Mouse (Mus musculus): ENCODE data around the gene Xrcc4. TPM values are rescaled to one million over a fixed set of nuclear protein-coding genes. Genes with fewer than 3 reads are reported as not detected.

The Xrcc4 gene
- 11.7 TPM for polyA plus RNA-seq (2014; fragmentation: Illumina TruSeq; extraction: RNeasy Lipid Tissue Mini Kit (QIAGEN cat#74804); ENCODE audit: insufficient read depth, low read depth, low replicate concordance)

DNA sequence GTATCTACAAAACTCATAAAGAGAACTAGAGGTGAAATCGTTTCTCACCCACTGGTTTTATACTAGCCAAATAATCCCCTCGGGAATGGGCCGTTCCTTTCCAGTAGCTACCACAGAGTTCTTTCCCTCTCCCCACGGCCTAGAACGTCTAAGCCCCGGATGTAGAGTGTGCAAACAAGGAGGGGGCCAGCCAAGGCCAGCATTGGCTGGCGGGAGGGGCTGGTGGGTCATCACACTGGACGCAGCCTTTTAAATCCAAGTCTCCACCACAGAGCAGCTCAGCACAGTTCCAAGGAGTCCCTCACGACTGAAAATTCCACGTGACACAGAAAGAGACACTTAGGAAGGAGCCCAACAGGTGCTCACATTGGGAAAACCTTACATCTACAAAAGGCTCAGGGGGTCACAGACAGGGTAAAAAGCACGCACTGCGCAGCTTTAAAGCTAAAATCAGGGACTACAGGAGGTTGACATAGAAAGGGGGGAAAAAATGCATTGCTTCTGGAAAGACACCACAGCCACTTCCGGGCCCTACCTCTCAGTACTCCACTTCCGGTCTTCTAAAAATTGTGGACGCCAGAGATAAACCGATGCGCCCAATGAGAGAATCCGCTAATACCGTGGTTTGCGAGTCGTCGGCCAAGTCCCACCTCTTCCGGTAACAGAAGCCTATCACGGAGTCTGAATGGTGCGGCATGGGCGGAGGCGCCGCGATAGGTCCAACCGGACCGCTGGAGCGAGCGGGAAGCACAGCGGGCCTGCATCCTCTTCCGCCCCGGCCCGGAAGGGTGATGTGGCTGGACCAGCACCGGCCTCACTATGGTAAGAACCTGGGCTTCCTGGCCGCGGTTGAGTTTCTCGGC lies at the start of gene Xrcc4, which contains the start of gene Tmem167:
TSS of gene Xrcc4 (minus strand) at position 647 of the 863 bp plus-strand sequence.
TSS of gene Tmem167 (plus strand) at position 162 of the 863 bp plus-strand sequence.

GRCm38 (mm10) chr13:89741766-89742685 lies 347.4 kb downstream of the Xrcc4 start, which contains the start of gene Vcan:
Vcan (minus strand) TSS chr13:89742509.

Other genes starting within 250 kb of the Xrcc4 start
- 10.5 TPM for gene Tmem167, start 485 bp downstream of the Xrcc4 start, polyA plus RNA-seq (2014; fragmentation: Illumina TruSeq; extraction: RNeasy Lipid Tissue Mini Kit (QIAGEN cat#74804); ENCODE audit: insufficient read depth, low read depth, low replicate concordance)